Mouse (Mus musculus): ENCODE measurements around the gene Ggn. TPM values are rescaled to one million over a fixed set of nuclear protein-coding genes. Genes with fewer than 3 reads are reported as not detected.
A peak's percentile ranks its signal among the peaks of the same experiment; 100 is the strongest.

Gene Ggn
- polyA plus RNA-seq (2012; rRNA removed): 0.53 and 0.66 TPM in 2 replicates

GRCm38 (mm10) chr7:29170066-29170754 is at the start of gene Ggn, which contains the start of gene Spred3:
TSS of gene Ggn (plus strand) at chr7:29170210.
TSS of gene Spred3 (minus strand) at chr7:29170411.
- Histone ChIP-seq H3K4me1 (replicated peaks; ENCODE audit: control insufficient read depth, insufficient read depth, low read length) (peaks cover 31% of the 10 kb centered on the region), H3K4me3 (ENCODE audit: control insufficient read depth, insufficient read depth, low read length) (peak within 1 kb of the TSS; percentile 31), H3K36me3 (ENCODE audit: control insufficient read depth, insufficient read depth, low read length) (peaks cover 28% of the 10 kb centered on the region), H3K27ac (ENCODE audit: control insufficient read depth, insufficient read depth, low read length) (no peak within 1 kb of the TSS), H3K27me3 (ENCODE audit: control insufficient read depth, insufficient read depth, low read length) (peaks cover 21% of the 10 kb centered on the region)
- no peak for TF ChIP-seq POLR2A (IDR thresholded peaks at IDR 0.05; ENCODE audit: control insufficient read depth, extremely low read depth, insufficient read depth, low read length, poor library complexity)
- TF ChIP-seq CTCF (IDR thresholded peaks at IDR 0.05; ENCODE audit: borderline replicate concordance, control insufficient read depth, extremely low read depth, insufficient read depth, low read length, poor library complexity): no peak
- DNase-seq: peak; percentile 23
- under 1% methylated on average over 30 of the region's 30 CpGs for WGBS

GRCm38 (mm10) chr7:29122821-29123220 is 47.2 kb upstream of the Ggn start:
- H3K4me3 ChIP-seq (ENCODE audit: control insufficient read depth, insufficient read depth, low read length): no peak overlapping the region
- peaks cover 5% of the 10 kb centered on the region for H3K4me1 ChIP-seq (replicated peaks; ENCODE audit: control insufficient read depth, insufficient read depth, low read length)
- H3K27me3 ChIP-seq (ENCODE audit: control insufficient read depth, insufficient read depth, low read length): no peaks in the 10 kb centered on the region
- TF ChIP-seq POLR2A (IDR thresholded peaks at IDR 0.05; ENCODE audit: control insufficient read depth, extremely low read depth, insufficient read depth, low read length, poor library complexity) (no peak), CTCF (IDR thresholded peaks at IDR 0.05; ENCODE audit: borderline replicate concordance, control insufficient read depth, extremely low read depth, insufficient read depth, low read length, poor library complexity) (no peak)
- H3K36me3 ChIP-seq (ENCODE audit: control insufficient read depth, insufficient read depth, low read length): no peaks in the 10 kb centered on the region
- DNase-seq: no peak
- H3K27ac ChIP-seq (ENCODE audit: control insufficient read depth, insufficient read depth, low read length): no peak overlapping the region
- 94% methylated on average over 9 of the region's 9 CpGs for WGBS

- no peak overlapping the region for H3K4me3 ChIP-seq (ENCODE audit: control insufficient read depth, insufficient read depth, low read length)
- no peak for DNase-seq
- TF ChIP-seq POLR2A (IDR thresholded peaks at IDR 0.05; ENCODE audit: control insufficient read depth, extremely low read depth, insufficient read depth, low read length, poor library complexity) (no peak), CTCF (IDR thresholded peaks at IDR 0.05; ENCODE audit: borderline replicate concordance, control insufficient read depth, extremely low read depth, insufficient read depth, low read length, poor library complexity) (no peak)
- H3K36me3 ChIP-seq (ENCODE audit: control insufficient read depth, insufficient read depth, low read length): no peaks in the 10 kb centered on the region
- H3K27ac ChIP-seq (ENCODE audit: control insufficient read depth, insufficient read depth, low read length): no peak overlapping the region
- peaks cover 5% of the 10 kb centered on the region for H3K4me1 ChIP-seq (replicated peaks; ENCODE audit: control insufficient read depth, insufficient read depth, low read length)
- 69% methylated on average over 5 of the region's 5 CpGs for WGBS
- no peaks in the 10 kb centered on the region for H3K27me3 ChIP-seq (ENCODE audit: control insufficient read depth, insufficient read depth, low read length)
These were observed 46.3 kb upstream of the Ggn start for GRCm38 (mm10) chr7:29123531-29124358.

- WGBS: 2% methylated on average over 16 of the region's 16 CpGs
These were observed 45.0 kb upstream of the Ggn start, which contains the start of gene Ryr1 for GRCm38 (mm10) chr7:29124970-29125369. TSS of gene Ryr1 (minus strand) at chr7:29125179.

GRCm38 (mm10) chr7:29126173-29126915 is 43.7 kb upstream of the Ggn start:
- peak; percentile 87 for DNase-seq
- Histone ChIP-seq H3K27ac (ENCODE audit: control insufficient read depth, insufficient read depth, low read length) (no peak overlapping the region), H3K27me3 (ENCODE audit: control insufficient read depth, insufficient read depth, low read length) (no peaks in the 10 kb centered on the region), H3K4me3 (ENCODE audit: control insufficient read depth, insufficient read depth, low read length) (no peak overlapping the region), H3K4me1 (replicated peaks; ENCODE audit: control insufficient read depth, insufficient read depth, low read length) (peaks cover 7% of the 10 kb centered on the region), H3K36me3 (ENCODE audit: control insufficient read depth, insufficient read depth, low read length) (no peaks in the 10 kb centered on the region)
- no peak for TF ChIP-seq POLR2A (IDR thresholded peaks at IDR 0.05; ENCODE audit: control insufficient read depth, extremely low read depth, insufficient read depth, low read length, poor library complexity)
- peak; percentile 56; the same call in 1 of the 2 replicates for TF ChIP-seq CTCF (IDR thresholded peaks at IDR 0.05; ENCODE audit: borderline replicate concordance, control insufficient read depth, extremely low read depth, insufficient read depth, low read length, poor library complexity)
- whole genome bisulfite sequencing: 36% methylated on average over 7 of the region's 7 CpGs

More at GRCm38 (mm10) chr7:29124970-29125369, 45.0 kb upstream of the Ggn start, which contains the start of gene Ryr1:
- Histone ChIP-seq H3K27me3 (ENCODE audit: control insufficient read depth, insufficient read depth, low read length) (no peaks in the 10 kb centered on the region), H3K4me1 (replicated peaks; ENCODE audit: control insufficient read depth, insufficient read depth, low read length) (peaks cover 7% of the 10 kb centered on the region), H3K27ac (ENCODE audit: control insufficient read depth, insufficient read depth, low read length) (no peak within 1 kb of the TSS), H3K4me3 (ENCODE audit: control insufficient read depth, insufficient read depth, low read length) (no peak within 1 kb of the TSS), H3K36me3 (ENCODE audit: control insufficient read depth, insufficient read depth, low read length) (no peaks in the 10 kb centered on the region)
- peak; percentile 66 for DNase-seq
- TF ChIP-seq CTCF (IDR thresholded peaks at IDR 0.05; ENCODE audit: borderline replicate concordance, control insufficient read depth, extremely low read depth, insufficient read depth, low read length, poor library complexity) (no peak), POLR2A (IDR thresholded peaks at IDR 0.05; ENCODE audit: control insufficient read depth, extremely low read depth, insufficient read depth, low read length, poor library complexity) (no peak)

GRCm38 (mm10) chr7:29128725-29129124 is 41.3 kb upstream of the Ggn start:
- TF ChIP-seq CTCF (IDR thresholded peaks at IDR 0.05; ENCODE audit: borderline replicate concordance, control insufficient read depth, extremely low read depth, insufficient read depth, low read length, poor library complexity) (no peak), POLR2A (IDR thresholded peaks at IDR 0.05; ENCODE audit: control insufficient read depth, extremely low read depth, insufficient read depth, low read length, poor library complexity) (no peak)
- Histone ChIP-seq H3K27me3 (ENCODE audit: control insufficient read depth, insufficient read depth, low read length) (no peaks in the 10 kb centered on the region), H3K36me3 (ENCODE audit: control insufficient read depth, insufficient read depth, low read length) (no peaks in the 10 kb centered on the region), H3K27ac (ENCODE audit: control insufficient read depth, insufficient read depth, low read length) (no peak overlapping the region), H3K4me1 (replicated peaks; ENCODE audit: control insufficient read depth, insufficient read depth, low read length) (peaks cover 7% of the 10 kb centered on the region), H3K4me3 (ENCODE audit: control insufficient read depth, insufficient read depth, low read length) (no peak overlapping the region)
- WGBS: 86% methylated on average over 2 of the region's 2 CpGs
- DNase-seq: peak; percentile 55
